In genomic region chr2:109487591-109487990, GRCm38 (mm10) we compare ENCODE assay signal across 29 mouse cellular contexts.
"Had no signal": no experiment of that assay in that cellular context is flagged by ENCODE, and none has a peak within 500 bp of the region (broad histone marks: within the 10 kb centered on the region; RNA-seq: fewer than 3 reads in every experiment).

No protein-coding gene starts in this region.

- H3K9me3 ChIP-seq: embryonic facial prominence, embryonic 10.5 days; embryonic facial prominence, embryonic 12.5 days; embryonic facial prominence, embryonic 13.5 days; embryonic facial prominence, embryonic 15.5 days; forebrain, embryonic 10.5 days; forebrain, embryonic 12.5 days; forebrain, embryonic 13.5 days; forebrain, embryonic 15.5 days had no signal

- H3K4me3 ChIP-seq: embryonic facial prominence, embryonic 10.5 days; embryonic facial prominence, embryonic 12.5 days; embryonic facial prominence, embryonic 13.5 days; embryonic facial prominence, embryonic 15.5 days; erythroblast, embryonic 14.5 days; forebrain, embryonic 10.5 days; forebrain, embryonic 12.5 days; forebrain, embryonic 13.5 days; forebrain, embryonic 15.5 days; gastrocnemius, adult 2 months; heart, adult 2 months had no signal

- H3K9ac ChIP-seq: embryonic facial prominence, embryonic 12.5 days; embryonic facial prominence, embryonic 13.5 days; embryonic facial prominence, embryonic 15.5 days; forebrain, embryonic 12.5 days; forebrain, embryonic 13.5 days; forebrain, embryonic 15.5 days; forebrain, postnatal 0 days had no signal

- H3K36me3 ChIP-seq: embryonic facial prominence, embryonic 10.5 days; embryonic facial prominence, embryonic 12.5 days; embryonic facial prominence, embryonic 13.5 days; embryonic facial prominence, embryonic 15.5 days; forebrain, embryonic 10.5 days; forebrain, embryonic 12.5 days; forebrain, embryonic 15.5 days had no signal

- H3K4me2 ChIP-seq: embryonic facial prominence, embryonic 12.5 days; embryonic facial prominence, embryonic 13.5 days; embryonic facial prominence, embryonic 15.5 days; forebrain, embryonic 12.5 days; forebrain, embryonic 13.5 days; forebrain, embryonic 15.5 days had no signal

- H3K4me1 ChIP-seq: embryonic facial prominence, embryonic 10.5 days; embryonic facial prominence, embryonic 12.5 days; embryonic facial prominence, embryonic 13.5 days; embryonic facial prominence, embryonic 15.5 days; forebrain, embryonic 10.5 days; forebrain, embryonic 12.5 days; forebrain, embryonic 13.5 days; forebrain, embryonic 15.5 days had no signal

- ATAC-seq: forebrain, embryonic 13.5 days; forebrain, embryonic 14.5 days; forebrain, embryonic 15.5 days; forebrain, embryonic 16.5 days; forebrain, postnatal 0 days had no signal

- H3K27ac ChIP-seq: embryonic facial prominence, embryonic 10.5 days; embryonic facial prominence, embryonic 12.5 days; embryonic facial prominence, embryonic 13.5 days; embryonic facial prominence, embryonic 15.5 days; forebrain, embryonic 10.5 days; forebrain, embryonic 12.5 days; forebrain, embryonic 13.5 days; forebrain, embryonic 15.5 days; gastrocnemius, adult 2 months; heart, adult 2 months had no signal

- DNase-seq: cerebellum, adult 2 months; cerebellum, adult 8-10 months; cerebellum, adult 9-10 months; cerebellum, adult 9-11 months; cerebellum, postnatal 10 days; cerebellum, postnatal 14 days; cerebellum, postnatal 25 days; cerebellum, postnatal 36 days; embryo, embryonic 11 days; forebrain, postnatal 0 days; gastrocnemius, adult 2 months; gastrocnemius, postnatal 10 days; gastrocnemius, postnatal 14 days; gastrocnemius, postnatal 25 days; gastrocnemius, postnatal 36 days; heart, adult 11 months; heart, adult 18-20 months; heart, adult 2 months had no signal

- H3K27me3 ChIP-seq: embryonic facial prominence, embryonic 12.5 days; embryonic facial prominence, embryonic 13.5 days; embryonic facial prominence, embryonic 15.5 days; forebrain, embryonic 12.5 days; forebrain, embryonic 13.5 days; forebrain, embryonic 15.5 days had no signal
